Mouse (Mus musculus): ENCODE data around the gene Slco2b1. TPM values are rescaled to one million over a fixed set of nuclear protein-coding genes. Genes with fewer than 3 reads are reported as not detected.

Slco2b1 gene
- polyA plus RNA-seq, 1 experiment from 2014 or later = 3.0 TPM

- no peak for ATAC-seq (ENCODE audit: low FRiP score, low TSS enrichment)
- WGBS = 64% methylated on average over 8 of the region's 8 CpGs
These were observed 2.8 kb downstream of the Slco2b1 start for GRCm38 (mm10) chr7:99708301-99708721.

GRCm38 (mm10) chr7:99707671-99708070 lies 3.5 kb downstream of the Slco2b1 start:
- no peaks in the 10 kb centered on the region for H3K36me3 ChIP-seq (ENCODE audit: insufficient read depth, low read length)
- H3K4me2 ChIP-seq (replicated peaks; ENCODE audit: low read depth, low read length) = no peak overlapping the region
- ATAC-seq (ENCODE audit: low FRiP score, low TSS enrichment) = no peak
- no peaks in the 10 kb centered on the region for H3K27me3 ChIP-seq (ENCODE audit: insufficient read depth, low read length)
- no peak overlapping the region for H3K4me3 ChIP-seq (ENCODE audit: low read length)
- no peak overlapping the region for H3K27ac ChIP-seq (ENCODE audit: low read length)
- no peaks in the 10 kb centered on the region for H3K9me3 ChIP-seq (ENCODE audit: low read length)
- peaks cover 14% of the 10 kb centered on the region for H3K4me1 ChIP-seq (ENCODE audit: insufficient read depth, low read length)
- 73% methylated on average over 6 of the region's 6 CpGs for WGBS
- H3K9ac ChIP-seq (replicated peaks; ENCODE audit: low read length) = no peak overlapping the region

More at GRCm38 (mm10) chr7:99708301-99708721, 2.8 kb downstream of the Slco2b1 start:
- Histone ChIP-seq H3K9me3 (ENCODE audit: low read length) (no peaks in the 10 kb centered on the region), H3K4me2 (replicated peaks; ENCODE audit: low read depth, low read length) (no peak overlapping the region), H3K27me3 (ENCODE audit: insufficient read depth, low read length) (no peaks in the 10 kb centered on the region), H3K4me1 (ENCODE audit: insufficient read depth, low read length) (peaks cover 14% of the 10 kb centered on the region), H3K27ac (ENCODE audit: low read length) (no peak overlapping the region), H3K36me3 (ENCODE audit: insufficient read depth, low read length) (no peaks in the 10 kb centered on the region), H3K4me3 (ENCODE audit: low read length) (no peak overlapping the region), H3K9ac (replicated peaks; ENCODE audit: low read length) (no peak overlapping the region)

- Histone ChIP-seq H3K4me1 (ENCODE audit: insufficient read depth, low read length) (peaks cover 19% of the 10 kb centered on the region), H3K4me3 (ENCODE audit: low read length) (no peak overlapping the region), H3K9me3 (ENCODE audit: low read length) (no peaks in the 10 kb centered on the region), H3K4me2 (replicated peaks; ENCODE audit: low read depth, low read length) (no peak overlapping the region), H3K27me3 (ENCODE audit: insufficient read depth, low read length) (no peaks in the 10 kb centered on the region), H3K9ac (replicated peaks; ENCODE audit: low read length) (no peak overlapping the region), H3K36me3 (ENCODE audit: insufficient read depth, low read length) (no peaks in the 10 kb centered on the region), H3K27ac (ENCODE audit: low read length) (peak overlapping the region; percentile 78)
- no peak for ATAC-seq (ENCODE audit: low FRiP score, low TSS enrichment)
- WGBS = 42% methylated on average over 4 of the region's 4 CpGs
These were observed 4.0 kb downstream of the Slco2b1 start for GRCm38 (mm10) chr7:99707038-99707595.

GRCm38 (mm10) chr7:99706341-99707037 lies 4.7 kb downstream of the Slco2b1 start:
- Histone ChIP-seq H3K4me3 (ENCODE audit: low read length) (0 out of 2 replicates have a peak overlapping the region, but pooled peaks have one; percentile 1), H3K27me3 (ENCODE audit: insufficient read depth, low read length) (no peaks in the 10 kb centered on the region), H3K4me1 (ENCODE audit: insufficient read depth, low read length) (peaks cover 19% of the 10 kb centered on the region), H3K9me3 (ENCODE audit: low read length) (no peaks in the 10 kb centered on the region), H3K36me3 (ENCODE audit: insufficient read depth, low read length) (no peaks in the 10 kb centered on the region), H3K9ac (replicated peaks; ENCODE audit: low read length) (0 out of 2 replicates have a peak overlapping the region, but pooled peaks have one; percentile 6), H3K4me2 (replicated peaks; ENCODE audit: low read depth, low read length) (peak overlapping the region; percentile 22), H3K27ac (ENCODE audit: low read length) (peak overlapping the region; percentile 78)
- whole genome bisulfite sequencing = 56% methylated on average over 4 of the region's 4 CpGs
- ATAC-seq (ENCODE audit: low FRiP score, low TSS enrichment) = peak; percentile 84

- H3K27ac ChIP-seq (ENCODE audit: low read length) = no peak overlapping the region
- no peak overlapping the region for H3K4me2 ChIP-seq (replicated peaks; ENCODE audit: low read depth, low read length)
These were observed 6.2 kb downstream of the Slco2b1 start for GRCm38 (mm10) chr7:99704736-99705519.

GRCm38 (mm10) chr7:99702201-99702600 lies 8.9 kb downstream of the Slco2b1 start:
- Histone ChIP-seq H3K4me3 (ENCODE audit: low read length) (no peak overlapping the region), H3K4me1 (ENCODE audit: insufficient read depth, low read length) (peaks cover 23% of the 10 kb centered on the region), H3K9ac (replicated peaks; ENCODE audit: low read length) (no peak overlapping the region), H3K4me2 (replicated peaks; ENCODE audit: low read depth, low read length) (no peak overlapping the region), H3K9me3 (ENCODE audit: low read length) (no peaks in the 10 kb centered on the region), H3K27me3 (ENCODE audit: insufficient read depth, low read length) (no peaks in the 10 kb centered on the region), H3K27ac (ENCODE audit: low read length) (no peak overlapping the region), H3K36me3 (ENCODE audit: insufficient read depth, low read length) (no peaks in the 10 kb centered on the region)
- no peak for ATAC-seq (ENCODE audit: low FRiP score, low TSS enrichment)
- WGBS = 41% methylated on average over 6 of the region's 6 CpGs

More at GRCm38 (mm10) chr7:99704736-99705519, 6.2 kb downstream of the Slco2b1 start:
- no peak overlapping the region for H3K4me3 ChIP-seq (ENCODE audit: low read length)
- H3K4me1 ChIP-seq (ENCODE audit: insufficient read depth, low read length) = peaks cover 19% of the 10 kb centered on the region
- H3K27me3 ChIP-seq (ENCODE audit: insufficient read depth, low read length) = no peaks in the 10 kb centered on the region
- no peak for ATAC-seq (ENCODE audit: low FRiP score, low TSS enrichment)
- no peaks in the 10 kb centered on the region for H3K36me3 ChIP-seq (ENCODE audit: insufficient read depth, low read length)
- H3K9me3 ChIP-seq (ENCODE audit: low read length) = no peaks in the 10 kb centered on the region
- no peak overlapping the region for H3K9ac ChIP-seq (replicated peaks; ENCODE audit: low read length)
- WGBS = 80% methylated on average over 3 of the region's 3 CpGs

- no peak overlapping the region for H3K4me3 ChIP-seq (ENCODE audit: low read length)
- ATAC-seq (ENCODE audit: low FRiP score, low TSS enrichment) = no peak
- no peak overlapping the region for H3K27ac ChIP-seq (ENCODE audit: low read length)
- H3K36me3 ChIP-seq (ENCODE audit: insufficient read depth, low read length) = no peaks in the 10 kb centered on the region
- no peaks in the 10 kb centered on the region for H3K9me3 ChIP-seq (ENCODE audit: low read length)
- no peaks in the 10 kb centered on the region for H3K27me3 ChIP-seq (ENCODE audit: insufficient read depth, low read length)
- peaks cover 11% of the 10 kb centered on the region; the same call in 1 of the 2 replicates for H3K4me1 ChIP-seq (ENCODE audit: insufficient read depth, low read length)
- H3K4me2 ChIP-seq (replicated peaks; ENCODE audit: low read depth, low read length) = no peak overlapping the region
- WGBS = 71% methylated on average over 4 of the region's 4 CpGs
- H3K9ac ChIP-seq (replicated peaks; ENCODE audit: low read length) = no peak overlapping the region
These were observed 10.5 kb downstream of the Slco2b1 start for GRCm38 (mm10) chr7:99700641-99701040.

GRCm38 (mm10) chr7:99699709-99700151 lies 11.4 kb downstream of the Slco2b1 start:
- H3K4me1 ChIP-seq (ENCODE audit: insufficient read depth, low read length) = peaks cover 11% of the 10 kb centered on the region; the same call in 1 of the 2 replicates
- no peak overlapping the region for H3K9ac ChIP-seq (replicated peaks; ENCODE audit: low read length)
- no peak overlapping the region for H3K4me3 ChIP-seq (ENCODE audit: low read length)
- H3K36me3 ChIP-seq (ENCODE audit: insufficient read depth, low read length) = no peaks in the 10 kb centered on the region
- 65% methylated on average over 3 of the region's 3 CpGs for WGBS
- H3K27ac ChIP-seq (ENCODE audit: low read length) = peak overlapping the region; percentile 44; the same call in 1 of the 2 replicates
- ATAC-seq (ENCODE audit: low FRiP score, low TSS enrichment) = no peak
- no peaks in the 10 kb centered on the region for H3K9me3 ChIP-seq (ENCODE audit: low read length)
- H3K4me2 ChIP-seq (replicated peaks; ENCODE audit: low read depth, low read length) = no peak overlapping the region
- no peaks in the 10 kb centered on the region for H3K27me3 ChIP-seq (ENCODE audit: insufficient read depth, low read length)

- Histone ChIP-seq H3K27ac (ENCODE audit: low read length) (peak overlapping the region; percentile 30; the same call in 1 of the 2 replicates), H3K27me3 (ENCODE audit: insufficient read depth, low read length) (no peaks in the 10 kb centered on the region), H3K36me3 (ENCODE audit: insufficient read depth, low read length) (no peaks in the 10 kb centered on the region), H3K9ac (replicated peaks; ENCODE audit: low read length) (no peak overlapping the region), H3K4me2 (replicated peaks; ENCODE audit: low read depth, low read length) (no peak overlapping the region), H3K4me1 (ENCODE audit: insufficient read depth, low read length) (peaks cover 11% of the 10 kb centered on the region; the same call in 1 of the 2 replicates), H3K4me3 (ENCODE audit: low read length) (no peak overlapping the region), H3K9me3 (ENCODE audit: low read length) (no peaks in the 10 kb centered on the region)
- 36% methylated on average over 3 of the region's 3 CpGs for WGBS
- ATAC-seq (ENCODE audit: low FRiP score, low TSS enrichment) = no peak
These were observed 12.0 kb downstream of the Slco2b1 start for GRCm38 (mm10) chr7:99699106-99699505.

All from kidney, embryonic 16.5 days (tissue).